In genomic region chr6:28132056-28132455, GRCm38 (mm10) we compare ENCODE assay signal across 15 mouse cellular contexts. TPM values are rescaled to one million over a fixed set of nuclear protein-coding genes. Genes with fewer than 3 reads are reported as not detected.
DNase-seq lines count a peak whose midpoint lies in the region; ATAC-seq and TF ChIP-seq lines count a peak whose summit lies in the region.
"Had no signal": no experiment of that assay in that cellular context is flagged by ENCODE, and none has a peak within 500 bp of the region (broad histone marks: within the 10 kb centered on the region; RNA-seq: fewer than 3 reads in every experiment).

No protein-coding gene starts in this region.

- TF ChIP-seq POLR2A in cortical plate, adult 2 months (IDR thresholded peaks at IDR 0.05; ENCODE audit: extremely low read depth, insufficient read depth, low read length), result no peak

- DNase-seq in Muller cell, postnatal 12 days (ENCODE audit: inconsistent ontology term), result peak; percentile 79
- DNase-seq in midbrain, postnatal 0 days (ENCODE audit: low spot score), result peak; percentile 49
- DNase-seq in MN1 (ENCODE audit: low spot score), result no peak
- DNase-seq in heart, postnatal 10 days, result no peak
- DNase-seq in adipocyte (ENCODE audit: low spot score), result no peak
- DNase-seq: adrenal gland, adult 2 months; gastrocnemius, postnatal 25 days; kidney, postnatal 25 days; lung, adult 18-20 months; thymus, postnatal 14 days had no signal

- no peak overlapping the region for H3K27ac ChIP-seq in cortical plate, adult 2 months (ENCODE audit: insufficient read depth, low read length)
- no peak overlapping the region for H3K27ac ChIP-seq in hindbrain, embryonic 12.5 days
- 0 out of 2 replicates have a peak overlapping the region, but pooled peaks have one; percentile 51 for H3K27ac ChIP-seq in midbrain, postnatal 0 days (ENCODE audit: low read depth, low read length)
- H3K27ac ChIP-seq: heart, embryonic 15.5 days; intestine, embryonic 15.5 days; limb, embryonic 12.5 days had no signal

- ATAC-seq in hindbrain, embryonic 12.5 days (ENCODE audit: low FRiP score), result no peak
- ATAC-seq in midbrain, postnatal 0 days (ENCODE audit: low FRiP score), result no peak
- ATAC-seq: intestine, embryonic 15.5 days had no signal

- peak overlapping the region; percentile 30 for H3K4me2 ChIP-seq in hindbrain, embryonic 12.5 days (replicated peaks)
- H3K4me2 ChIP-seq in midbrain, postnatal 0 days (ENCODE audit: low read depth, low read length, poor library complexity, severe bottlenecking), result peak overlapping the region; percentile 91
- H3K4me2 ChIP-seq: heart, embryonic 15.5 days; limb, embryonic 12.5 days had no signal

- H3K36me3 ChIP-seq in hindbrain, embryonic 12.5 days, result no peaks in the 10 kb centered on the region
- H3K36me3 ChIP-seq in midbrain, postnatal 0 days (ENCODE audit: insufficient read depth, low read length), result no peaks in the 10 kb centered on the region
- H3K36me3 ChIP-seq: heart, embryonic 15.5 days; intestine, embryonic 15.5 days; limb, embryonic 12.5 days had no signal

- no peaks in the 10 kb centered on the region for H3K9me3 ChIP-seq in hindbrain, embryonic 12.5 days (replicated peaks)
- no peaks in the 10 kb centered on the region for H3K9me3 ChIP-seq in midbrain, postnatal 0 days (ENCODE audit: low read length)
- H3K9me3 ChIP-seq: heart, embryonic 15.5 days; intestine, embryonic 15.5 days; limb, embryonic 12.5 days had no signal

- H3K27me3 ChIP-seq in hindbrain, embryonic 12.5 days, result peaks cover 49% of the 10 kb centered on the region
- 0 out of 2 replicates have a peak, but pooled peaks cover 7% of the 10 kb centered on the region for H3K27me3 ChIP-seq in midbrain, postnatal 0 days (ENCODE audit: insufficient read depth, low read length)

- intact Hi-C loops in heart, postnatal 10 days (cut with DNase I), result no loop called here

- no peak for TF ChIP-seq CTCF in cortical plate, adult 2 months (IDR thresholded peaks at IDR 0.05; ENCODE audit: extremely low read depth, insufficient read depth, low read length)
- no peak for TF ChIP-seq CTCF in midbrain, postnatal 0 days (IDR thresholded peaks at IDR 0.05)

- no peaks in the 10 kb centered on the region for H3K4me1 ChIP-seq in cortical plate, adult 2 months (ENCODE audit: control insufficient read depth, insufficient read depth, low read length)
- H3K4me1 ChIP-seq in hindbrain, embryonic 12.5 days, result peaks cover 28% of the 10 kb centered on the region
- peaks cover 9% of the 10 kb centered on the region; the same call in 1 of the 2 replicates for H3K4me1 ChIP-seq in midbrain, postnatal 0 days (ENCODE audit: insufficient read depth, low read length)

- no peak overlapping the region for H3K9ac ChIP-seq in hindbrain, embryonic 12.5 days
- peak overlapping the region; percentile 37; the same call in 1 of the 2 replicates for H3K9ac ChIP-seq in midbrain, postnatal 0 days (replicated peaks; ENCODE audit: low read length, poor library complexity, severe bottlenecking)
- H3K9ac ChIP-seq: heart, embryonic 15.5 days; intestine, embryonic 15.5 days; limb, embryonic 12.5 days had no signal

- 12% methylated on average over 4 of the region's 4 CpGs for WGBS in hindbrain, embryonic 12.5 days
- 13% methylated on average over 4 of the region's 4 CpGs for WGBS in midbrain, postnatal 0 days

- H3K4me3 ChIP-seq in cortical plate, adult 2 months (ENCODE audit: insufficient read depth, low read length), result peak overlapping the region; percentile 86; the same call in 1 of the 2 replicates
- no peak overlapping the region for H3K4me3 ChIP-seq in hindbrain, embryonic 12.5 days
- H3K4me3 ChIP-seq in midbrain, postnatal 0 days (ENCODE audit: low read depth, low read length), result peak overlapping the region; percentile 68
- H3K4me3 ChIP-seq: heart, embryonic 15.5 days; intestine, embryonic 15.5 days; limb, embryonic 12.5 days had no signal

RNA-seq across cellular contexts. Expression of gene Grm8, which starts 2.9 kb away (rescaled TPM):
- 8.1 and 9.8 TPM in 2 replicates for polyA plus RNA-seq in cortical plate, adult 2 months (2012; rRNA removed)
- polyA plus RNA-seq in hindbrain, embryonic 12.5 days (2016; fragmentation: Nextera tagmentation; extraction: Ambion mirVana), result 3.1 and 4.4 TPM in 2 replicates
- total RNA-seq in midbrain, postnatal 0 days (2014; rRNA removed), result 24.4 and 25.8 TPM in 2 replicates
- 14.2 and 17.4 TPM in 2 replicates for polyA plus RNA-seq in midbrain, postnatal 0 days (2015; fragmentation: Nextera tagmentation; extraction: Ambion mirVana)
- under 1 TPM in 1 of 2 experiments, not detected in 1; 0.07 TPM for total RNA-seq in heart, postnatal 10 days (2021)

Comparison
In these comparisons a context has a peak if more than half of its experiments do, and no peak if none do; other contexts are left out.
1. DNase-seq: peak in Muller cell, postnatal 12 days (single experiment) and midbrain, postnatal 0 days (single experiment); none in MN1 (single experiment), heart, postnatal 10 days (0 of 2) and adipocyte (single experiment).